Mouse (Mus musculus): Measurements from ENCODE around the gene Flt3. TPM values are rescaled to one million over a fixed set of nuclear protein-coding genes. Genes with fewer than 3 reads are reported as not detected.

Gene Flt3
- polyA plus RNA-seq, 1 experiment, result 1.7 TPM

DNA sequence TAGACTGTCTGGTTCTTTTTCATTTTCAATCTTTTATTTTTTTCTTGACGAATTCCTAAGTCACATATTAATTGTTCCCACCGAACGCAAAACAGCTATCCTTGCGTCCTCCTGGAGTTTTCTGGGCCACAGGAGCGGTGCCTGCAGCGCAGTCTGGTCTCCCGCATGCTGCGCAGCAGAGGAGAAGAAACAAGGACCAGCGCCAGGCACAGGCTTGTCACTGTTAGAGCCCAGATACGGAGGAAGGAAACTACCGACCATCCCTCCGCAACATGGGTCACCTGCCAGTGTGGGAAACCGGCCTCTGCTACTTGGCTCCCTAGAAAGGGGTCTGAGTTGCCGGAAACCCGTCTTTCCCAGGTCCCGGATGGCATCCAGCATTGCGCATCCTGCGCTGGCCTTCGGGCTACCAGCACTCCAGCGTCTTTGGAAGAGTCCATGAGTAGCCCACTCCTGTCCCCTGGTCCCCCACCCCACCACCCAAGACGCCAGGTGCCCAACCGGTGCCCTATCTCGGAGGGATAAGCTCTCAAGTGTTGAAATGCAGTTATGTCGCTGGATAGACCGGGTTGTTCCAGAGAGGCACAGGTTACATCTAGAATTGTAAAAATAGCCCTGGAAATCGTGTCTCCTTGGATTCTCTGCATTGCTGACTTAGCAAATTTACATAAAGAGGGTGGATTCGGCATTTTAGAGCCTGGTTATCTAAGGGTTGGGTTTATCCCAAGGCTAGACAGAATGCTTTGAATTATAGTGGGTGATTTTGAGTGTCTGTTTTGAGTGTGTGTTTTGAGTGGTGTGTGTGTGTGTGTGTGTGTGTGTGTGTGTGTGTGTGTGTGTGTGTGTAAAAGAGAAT, 87.2 kb downstream of the Flt3 start:
- no peak for DNase-seq (ENCODE audit: low spot score)

DNA sequence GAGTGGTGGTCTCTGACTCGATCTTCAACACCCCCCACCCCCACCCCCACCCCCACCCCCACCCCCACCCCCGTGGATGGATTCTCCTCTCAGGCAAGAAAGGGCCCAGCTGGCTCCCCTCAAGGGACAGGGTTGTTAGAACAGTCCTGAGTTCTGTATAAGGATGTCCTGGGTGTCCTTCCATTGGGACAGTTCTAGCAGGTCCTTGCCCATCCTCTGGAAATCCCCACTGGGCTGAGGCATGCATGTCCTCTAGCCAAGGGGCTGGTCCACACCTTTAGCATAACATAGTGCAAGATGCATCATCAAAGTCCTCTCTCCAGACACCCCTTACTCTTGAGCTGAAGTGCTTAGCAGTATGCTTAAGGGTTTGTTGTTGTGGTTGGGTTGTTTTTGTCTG, 90.5 kb downstream of the Flt3 start:
- no peak for DNase-seq (ENCODE audit: low spot score)

DNA sequence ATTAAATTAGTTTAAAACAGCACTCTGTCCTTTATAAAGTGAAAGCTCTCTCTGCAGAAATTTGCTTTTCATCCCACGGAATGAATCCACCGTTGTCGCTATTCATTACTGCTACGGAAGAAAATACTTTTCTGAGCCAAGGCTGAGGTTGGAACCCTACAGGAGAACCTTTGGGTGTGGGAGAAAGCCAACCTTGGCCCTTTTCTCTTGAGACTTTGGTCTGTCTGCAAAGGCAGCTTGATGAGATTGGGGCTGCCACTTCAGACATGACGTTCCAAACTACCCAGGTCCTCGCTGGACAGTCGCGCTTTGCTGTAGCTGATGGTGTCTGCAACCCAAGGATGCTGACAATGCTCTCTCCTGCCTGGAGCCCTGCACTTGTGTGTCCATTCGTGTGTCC, 91.8 kb downstream of the Flt3 start:
- no peak for DNase-seq (ENCODE audit: low spot score)

DNA sequence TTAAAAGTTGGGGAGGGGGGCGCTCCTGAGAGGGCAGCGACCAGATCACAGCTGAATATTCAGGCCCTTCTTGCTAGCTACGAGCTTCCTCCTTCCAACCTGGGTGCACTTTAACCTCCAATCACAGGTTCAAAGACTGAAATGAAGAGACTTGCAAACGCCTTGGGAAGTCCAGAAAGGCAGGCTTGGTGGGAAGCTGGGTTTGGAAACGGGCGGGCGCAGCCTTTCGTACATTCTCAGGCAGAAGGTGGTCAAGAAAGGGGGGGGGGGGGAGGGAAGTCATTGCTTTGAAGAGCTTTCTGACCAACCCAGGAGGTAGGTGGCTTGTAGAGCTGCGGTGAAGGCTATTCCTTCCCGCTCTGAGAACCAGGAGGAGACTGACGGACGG, 92.9 kb downstream of the Flt3 start:
- DNase-seq (ENCODE audit: low spot score), result no peak

DNA sequence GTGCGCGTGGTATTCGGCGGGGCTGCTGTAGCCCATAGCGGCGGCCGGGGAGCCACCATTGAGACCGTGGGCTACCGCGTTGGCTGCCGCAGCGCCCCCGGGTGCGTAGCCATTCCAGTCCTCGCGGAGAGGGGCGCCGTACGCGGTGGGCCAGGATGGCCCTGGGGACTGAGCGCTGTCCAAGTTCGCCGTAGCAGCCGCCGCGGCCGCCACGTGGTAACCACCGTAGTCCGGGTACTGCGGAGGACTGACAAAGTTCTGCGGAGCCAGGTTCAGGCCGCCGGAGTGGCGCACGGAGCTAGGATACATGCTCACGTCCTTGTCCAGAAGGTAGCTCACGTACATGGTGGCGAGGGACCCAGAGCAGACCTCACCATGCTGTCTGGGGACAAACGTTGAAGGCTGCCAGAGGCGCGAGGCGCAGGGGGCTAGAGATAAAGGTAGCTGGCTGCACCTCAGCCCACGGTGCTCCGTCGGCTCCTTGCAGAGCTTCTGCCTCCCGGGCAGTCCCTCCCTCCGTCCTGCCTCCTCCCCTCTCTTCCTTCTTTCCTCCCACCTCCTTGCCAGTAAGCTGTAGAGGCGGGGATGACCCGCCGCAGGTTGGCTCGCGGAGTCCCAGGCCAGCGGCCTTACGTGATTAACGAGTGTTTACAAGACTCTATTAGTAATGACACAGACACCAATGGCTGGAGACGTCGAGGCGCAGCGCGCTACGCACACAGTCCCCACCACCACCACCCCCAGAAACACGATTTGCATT, 93.5 kb downstream of the Flt3 start, which contains the start of gene Cdx2:
Cdx2 (minus strand) TSS at position 633 of the 760 bp plus-strand sequence.
- DNase-seq (ENCODE audit: low spot score), result no peak

DNA sequence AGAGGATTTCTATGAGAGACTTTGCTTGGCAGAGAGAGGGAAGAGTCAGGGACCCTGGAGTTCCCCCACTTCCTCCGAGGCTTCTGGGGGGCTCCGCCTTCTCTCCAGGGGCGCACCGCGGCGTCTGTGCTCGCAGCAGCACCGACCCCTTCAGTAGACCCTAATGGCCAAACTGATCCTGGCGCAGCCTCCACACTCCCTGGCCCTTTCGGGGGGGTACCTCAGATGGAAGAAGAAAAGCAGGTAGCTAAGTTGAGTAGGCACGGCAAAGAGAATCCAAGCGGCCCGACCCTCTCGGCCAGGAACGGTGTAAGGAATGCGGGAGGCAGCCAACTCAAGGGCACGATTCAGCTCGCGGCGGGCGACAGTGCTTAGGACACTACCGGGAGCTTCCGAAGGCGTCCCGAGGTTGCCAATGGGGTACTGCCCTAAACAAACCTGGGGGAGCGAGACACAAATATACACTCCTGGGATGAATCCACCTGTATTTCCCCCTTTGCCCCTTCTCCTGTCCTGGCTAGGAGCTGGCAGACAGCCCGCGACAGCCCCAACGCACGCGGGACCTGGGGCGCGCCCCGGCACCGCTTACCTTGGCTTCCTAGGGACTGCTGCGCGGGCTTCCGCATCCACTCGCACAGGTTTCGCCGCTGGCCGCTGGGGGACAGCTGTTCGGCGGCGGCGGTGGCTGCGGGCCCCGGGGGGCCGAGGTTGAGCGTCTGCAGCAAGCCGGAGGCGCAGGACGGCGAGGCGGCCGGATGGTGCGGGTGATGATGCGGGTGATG, 94.2 kb downstream of the Flt3 start:
- DNase-seq (ENCODE audit: low spot score), result no peak

DNA sequence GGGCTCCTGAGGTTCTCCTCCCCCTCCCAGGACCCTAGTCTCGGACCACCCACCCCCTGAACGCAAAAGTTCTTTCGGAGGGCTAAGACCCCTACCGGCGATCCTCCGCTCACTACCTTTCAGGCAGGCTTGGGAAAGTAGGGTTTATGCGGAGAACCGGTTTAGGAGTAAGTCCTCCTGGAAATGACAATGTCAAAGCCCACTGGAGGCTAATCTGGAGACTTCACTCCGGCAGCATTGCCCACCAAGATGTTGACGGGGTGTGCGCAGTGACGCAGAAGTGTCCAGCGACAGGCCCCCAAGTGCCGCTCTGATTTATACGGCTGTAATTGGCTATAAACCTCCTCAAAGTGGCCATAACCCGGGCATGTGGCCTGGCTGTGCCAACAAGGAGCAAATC, 95.1 kb downstream of the Flt3 start:
- no peak for DNase-seq (ENCODE audit: low spot score)

DNA sequence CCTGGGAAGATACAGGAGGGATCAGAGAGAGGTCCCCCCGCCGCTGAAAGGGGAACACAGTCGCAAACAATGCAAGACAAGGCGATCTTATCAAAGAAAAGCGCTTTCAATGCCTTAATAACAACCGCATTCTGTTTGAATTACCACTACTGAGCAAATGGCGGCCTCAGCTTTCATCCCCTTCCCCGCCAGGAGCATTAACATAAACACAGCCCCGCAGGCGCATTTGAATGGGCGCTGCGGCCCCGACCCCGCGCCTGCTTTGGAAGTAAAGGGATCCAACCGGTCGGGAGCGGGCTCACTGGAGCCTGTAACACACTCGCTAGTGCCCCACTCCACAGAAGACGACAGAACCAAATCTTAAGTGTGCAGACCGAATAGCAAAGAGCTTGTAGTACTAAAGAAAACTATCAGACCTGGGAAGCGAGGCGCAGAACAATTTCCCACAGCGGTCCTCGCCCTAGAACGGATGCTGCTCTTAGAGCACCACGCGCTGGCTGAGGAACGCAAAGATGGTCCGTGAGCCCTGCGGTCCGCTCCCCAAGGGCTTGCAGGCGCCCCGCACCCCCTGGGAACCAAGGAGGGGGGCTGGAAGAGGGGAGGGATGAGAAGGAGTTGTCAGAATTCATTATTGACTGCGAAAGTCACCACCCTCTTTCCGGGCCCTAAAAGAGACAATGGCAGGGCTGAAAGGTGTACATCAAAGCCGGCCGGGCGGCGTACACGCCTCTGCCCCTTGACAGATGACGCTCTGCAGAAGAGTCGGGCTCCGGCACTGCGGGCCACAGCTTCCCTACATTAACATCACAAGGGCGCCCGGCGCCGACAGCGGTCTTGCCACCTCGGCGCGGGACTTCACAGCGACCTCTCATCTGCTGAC, 95.8 kb downstream of the Flt3 start:
- no peak for DNase-seq (ENCODE audit: low spot score)

DNA sequence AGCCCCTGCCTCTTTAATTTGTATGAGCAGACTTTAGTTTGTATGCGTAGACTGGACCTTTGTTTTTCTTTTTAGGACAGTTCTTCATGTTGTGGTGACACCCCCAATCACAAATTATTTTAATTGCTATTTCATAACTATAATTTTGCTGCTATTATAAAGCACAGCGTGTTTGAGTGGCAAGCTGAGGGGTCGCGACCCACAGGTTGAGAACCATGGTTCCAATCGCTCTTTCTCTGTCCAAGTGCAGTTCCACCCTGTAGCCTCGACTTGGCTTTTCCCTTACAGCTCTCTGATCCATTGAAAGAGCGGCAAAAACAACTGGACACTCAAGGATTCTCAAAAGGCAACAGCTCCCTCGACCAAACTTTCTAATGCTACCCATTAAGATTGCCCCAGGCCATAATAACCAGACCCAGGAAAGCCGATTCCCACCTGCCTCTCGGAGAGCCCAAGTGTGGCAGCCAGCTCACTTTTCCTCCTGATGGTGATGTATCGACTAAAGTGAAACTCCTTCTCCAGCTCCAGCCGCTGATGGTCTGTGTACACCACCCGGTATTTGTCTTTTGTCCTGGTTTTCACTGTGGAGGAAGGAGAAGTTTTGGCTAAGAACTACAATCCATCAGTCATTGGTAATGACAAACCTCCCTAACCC, 97.4 kb downstream of the Flt3 start:
- no peak for DNase-seq (ENCODE audit: low spot score)

DNA sequence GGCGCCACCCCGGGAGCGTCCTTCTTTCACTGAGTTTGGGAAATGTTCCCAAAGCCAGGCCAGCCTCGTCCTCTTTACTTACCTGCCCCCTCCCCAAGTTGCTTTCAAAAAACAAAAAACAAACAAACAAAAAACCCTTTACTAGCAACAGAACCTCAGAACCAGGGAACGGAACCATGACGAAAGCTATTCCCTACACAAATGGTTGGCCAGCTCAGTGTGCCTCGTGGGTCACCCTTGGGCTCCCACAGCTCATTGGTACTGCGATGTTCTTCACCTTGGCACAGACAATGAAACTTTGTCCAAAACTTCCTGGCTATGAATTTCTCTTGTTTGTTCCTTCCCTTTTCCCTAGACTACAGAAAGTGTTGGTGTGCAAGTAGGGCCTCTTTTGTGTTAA, 98.1 kb downstream of the Flt3 start:
- no peak for DNase-seq (ENCODE audit: low spot score)

DNA sequence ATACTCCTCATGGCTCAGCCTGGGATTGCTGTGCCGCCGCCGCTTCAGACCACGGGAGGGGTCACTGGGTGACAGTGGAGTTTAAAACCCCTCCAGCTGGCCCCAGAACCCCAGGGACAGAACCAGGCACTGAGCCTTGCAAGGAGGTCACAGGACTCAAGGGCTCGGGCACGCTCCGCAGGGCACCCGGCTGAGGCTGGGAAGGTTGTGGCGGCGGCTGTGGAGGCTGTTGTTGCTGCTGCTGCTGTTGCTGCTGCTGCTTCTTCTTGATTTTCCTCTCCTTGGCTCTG, 98.6 kb downstream of the Flt3 start:
- no peak for DNase-seq (ENCODE audit: low spot score)

DNA sequence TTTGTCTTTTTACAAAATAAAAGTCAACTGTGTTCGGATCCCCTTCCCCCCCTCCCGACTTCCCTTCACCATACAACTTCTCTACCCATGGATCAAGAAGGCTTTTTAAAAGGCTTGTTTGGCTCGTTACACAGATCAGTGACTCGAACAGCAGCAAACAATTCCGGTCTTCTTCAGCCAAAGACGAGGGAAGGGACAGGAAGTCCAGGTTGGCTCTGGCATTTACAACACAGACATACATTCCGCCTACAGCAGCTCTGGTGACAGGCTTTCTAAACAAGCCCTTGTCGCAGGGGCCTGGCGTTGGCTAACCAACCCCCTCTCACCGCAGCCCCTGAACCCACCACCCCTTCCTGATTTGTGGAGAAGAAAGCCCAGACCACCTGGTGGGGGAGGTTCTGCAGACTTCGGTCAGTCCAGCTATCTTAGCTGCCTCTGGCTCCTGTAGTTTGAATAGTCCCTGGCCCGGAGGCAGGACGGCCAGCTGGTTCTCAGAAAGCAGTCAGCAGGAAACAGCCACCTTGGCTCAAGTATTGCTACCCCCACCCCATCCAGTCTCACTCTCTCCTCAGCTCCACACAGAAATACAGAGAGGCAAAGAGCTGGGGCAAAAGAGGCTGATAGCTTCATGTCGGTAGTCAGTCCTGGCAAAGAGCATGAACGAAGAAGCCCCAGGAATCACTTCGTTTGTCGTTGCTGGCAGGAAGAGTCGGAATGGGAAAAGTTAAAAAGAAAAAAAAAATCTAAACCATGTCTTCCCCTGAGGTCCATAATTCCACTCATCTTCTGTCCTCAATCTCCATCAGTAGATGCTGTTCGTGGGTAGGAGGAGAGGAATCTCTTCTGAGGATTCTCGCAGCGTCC, 99.1 kb downstream of the Flt3 start:
- DNase-seq (ENCODE audit: low spot score), result no peak

DNA sequence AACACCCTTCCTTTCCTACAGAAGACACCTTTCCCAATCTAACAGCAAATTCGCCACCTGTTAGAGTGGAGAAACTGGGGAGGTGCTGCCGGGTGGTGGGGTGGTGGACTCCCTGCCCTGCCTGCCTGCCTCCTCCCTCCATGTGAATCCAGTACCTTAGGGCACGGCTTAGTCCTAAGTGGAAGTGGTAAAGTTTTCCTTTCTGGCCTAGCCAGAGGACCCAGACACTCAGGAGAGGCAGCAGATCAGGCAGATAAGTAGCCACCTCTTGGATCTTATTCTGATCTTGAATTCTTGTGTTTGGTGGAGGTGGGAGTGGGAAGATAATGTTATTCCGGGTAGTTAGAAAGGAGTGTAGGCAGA, 100.3 kb downstream of the Flt3 start:
- no peak for DNase-seq (ENCODE audit: low spot score)

DNA sequence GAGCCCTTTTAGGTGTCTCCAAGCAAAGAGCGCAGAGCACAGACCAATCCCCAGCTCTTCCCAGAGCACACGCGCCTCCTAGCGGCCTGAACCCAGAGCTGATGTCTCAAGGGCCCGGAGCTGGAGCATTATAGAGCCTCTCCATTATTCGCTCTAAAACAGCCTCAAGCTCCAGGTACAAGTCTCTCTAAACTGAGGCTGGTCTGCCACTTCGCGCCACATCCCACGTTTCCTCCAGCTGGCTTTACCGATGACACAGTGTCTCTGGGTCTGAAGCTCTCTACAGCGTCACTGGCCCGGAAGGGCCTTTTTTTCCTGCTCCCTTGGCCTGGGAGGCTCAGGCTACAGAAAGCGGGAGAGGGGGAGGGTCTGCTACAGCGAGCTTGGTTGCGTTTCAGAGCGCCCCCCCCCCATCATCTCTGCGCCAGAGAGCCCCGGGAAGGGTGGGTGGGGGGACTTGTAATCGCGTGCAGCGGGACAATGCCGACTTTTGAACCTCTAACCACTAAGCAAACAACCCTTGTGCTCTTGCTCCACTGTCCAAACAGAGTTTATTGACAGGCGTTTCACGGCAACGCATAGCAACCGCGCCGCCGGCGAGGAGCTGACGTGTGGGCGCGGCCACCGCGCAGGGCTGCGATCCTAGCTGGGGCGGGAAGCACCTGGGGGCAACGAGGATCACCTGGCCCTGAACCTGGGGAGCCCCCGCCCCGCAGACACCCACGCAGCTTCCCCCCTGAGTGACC, 100.9 kb downstream of the Flt3 start:
- DNase-seq (ENCODE audit: low spot score), result peak; percentile 30

DNA sequence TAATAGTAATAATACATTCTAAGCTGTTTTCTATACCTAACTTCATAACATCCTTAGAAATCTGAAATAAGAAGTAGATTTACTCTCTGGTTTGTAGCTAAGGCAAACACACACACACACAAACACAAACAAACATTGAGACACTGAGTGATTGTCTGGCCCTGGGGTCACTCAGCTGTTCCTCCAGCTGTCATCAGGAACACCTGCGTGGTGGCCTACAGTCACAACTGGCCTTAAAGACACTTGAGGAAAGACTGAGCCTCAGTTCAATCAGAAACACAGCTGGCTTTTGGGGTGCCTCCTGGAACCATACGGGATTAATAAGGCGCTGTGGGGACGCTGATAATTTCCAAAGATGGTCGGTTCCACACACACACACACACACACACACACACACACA, 103.0 kb downstream of the Flt3 start:
- DNase-seq (ENCODE audit: low spot score), result no peak

DNA sequence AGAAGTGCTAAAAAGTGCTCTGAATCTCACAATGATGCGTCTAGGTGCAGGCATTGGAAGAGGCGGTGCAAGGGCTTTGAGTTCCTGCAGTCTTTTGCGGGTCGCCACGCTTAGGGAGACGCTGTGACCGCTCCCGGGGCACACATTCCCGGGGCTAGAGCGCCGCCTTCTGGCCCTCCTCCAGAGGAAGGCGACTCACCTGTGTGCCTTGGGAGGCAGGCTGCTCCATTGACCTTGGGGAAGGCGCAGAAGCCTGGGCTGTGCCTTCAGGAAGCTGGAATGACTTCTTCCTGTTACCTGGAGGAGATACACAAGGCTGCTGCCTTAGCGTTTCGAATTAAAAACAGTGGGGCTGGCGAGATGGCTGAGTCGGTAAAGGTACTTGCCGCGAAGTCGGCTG, 106.2 kb downstream of the Flt3 start:
- no peak for DNase-seq (ENCODE audit: low spot score)

DNA sequence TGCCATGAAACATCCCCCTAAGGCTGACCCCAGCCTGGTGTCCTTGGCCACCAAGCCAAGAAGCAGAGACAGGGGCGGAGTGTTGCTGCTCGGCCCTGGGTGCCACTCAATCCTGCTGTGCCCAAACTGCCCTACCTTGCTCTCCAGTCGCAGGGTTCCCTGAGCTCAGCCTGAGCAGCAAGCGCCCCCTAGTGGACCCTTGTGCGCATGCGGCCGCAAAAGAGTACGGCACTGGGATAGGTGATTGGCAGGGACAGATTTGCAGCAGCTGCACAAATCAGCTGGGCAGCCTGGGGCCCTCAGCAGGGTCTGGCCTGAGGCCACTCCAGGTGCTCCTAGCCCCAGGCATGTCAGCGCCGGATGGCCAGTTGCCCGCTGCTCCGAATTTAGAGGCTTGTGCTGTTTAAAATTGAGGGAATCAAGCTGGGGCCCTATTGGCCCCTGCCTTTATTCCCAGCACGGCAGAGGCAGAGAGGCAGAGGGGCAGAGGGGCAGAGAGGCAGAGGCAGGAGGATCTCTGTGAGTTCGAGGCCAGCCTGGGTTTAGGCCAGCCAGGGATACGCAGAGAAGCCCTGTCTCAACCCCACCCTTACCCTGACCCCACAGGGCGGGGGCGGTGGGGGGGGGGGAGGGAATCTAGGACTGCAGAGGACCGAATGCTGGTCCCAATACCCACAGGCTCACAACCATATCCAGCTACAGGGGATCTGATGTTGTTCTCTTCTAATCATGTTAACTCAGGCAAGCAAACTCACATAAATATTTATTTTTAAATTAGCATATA, 107.0 kb downstream of the Flt3 start:
- peak; percentile 29 for DNase-seq (ENCODE audit: low spot score)

DNA sequence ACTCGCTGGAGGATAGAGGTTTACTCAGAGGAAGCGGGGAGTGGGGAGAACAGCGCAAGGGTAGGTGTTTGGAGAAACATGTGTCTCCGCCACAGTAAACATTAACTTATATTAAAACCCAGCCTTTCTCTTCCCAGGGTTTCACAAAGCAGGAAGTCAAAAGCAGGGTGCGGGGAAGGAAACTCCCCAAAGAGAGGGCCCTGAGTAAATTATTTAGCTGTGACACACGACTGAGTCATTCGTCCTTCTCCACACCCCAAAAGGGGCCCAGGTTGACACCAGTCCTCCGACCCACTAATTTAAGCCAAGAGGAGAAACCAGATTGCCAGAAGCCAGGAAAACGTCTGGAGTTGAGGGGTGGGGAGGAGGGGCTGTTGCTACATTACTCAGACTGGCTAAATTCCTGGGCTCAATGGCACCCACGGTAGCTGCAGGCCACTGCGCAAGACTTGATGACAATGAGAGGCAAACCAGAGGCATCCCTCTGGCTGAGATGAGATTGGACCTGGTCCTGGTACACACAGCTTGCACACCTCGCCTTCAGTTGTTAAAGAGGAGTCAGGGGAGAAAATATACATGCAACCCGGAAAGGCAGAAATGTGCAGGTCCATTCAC, 107.7 kb downstream of the Flt3 start:
- no peak for DNase-seq (ENCODE audit: low spot score)

Measured in urinary bladder, adult 2 months (tissue).